Mouse (Mus musculus) kidney, adult 9 months (tissue): ENCODE data around the gene Dhx30.
A peak's percentile ranks its signal among the peaks of the same experiment; 100 is the strongest.
"Not testable (repeated sequence)": the region's sequence is repeated elsewhere in the genome, so short reads cannot be mapped to it uniquely, and the experiment has no call there.

Source experiments
- DNase-seq: peaks from one replicate; pipeline ENCODE4 v3.0.0; 2022

The Dhx30 gene

DNA sequence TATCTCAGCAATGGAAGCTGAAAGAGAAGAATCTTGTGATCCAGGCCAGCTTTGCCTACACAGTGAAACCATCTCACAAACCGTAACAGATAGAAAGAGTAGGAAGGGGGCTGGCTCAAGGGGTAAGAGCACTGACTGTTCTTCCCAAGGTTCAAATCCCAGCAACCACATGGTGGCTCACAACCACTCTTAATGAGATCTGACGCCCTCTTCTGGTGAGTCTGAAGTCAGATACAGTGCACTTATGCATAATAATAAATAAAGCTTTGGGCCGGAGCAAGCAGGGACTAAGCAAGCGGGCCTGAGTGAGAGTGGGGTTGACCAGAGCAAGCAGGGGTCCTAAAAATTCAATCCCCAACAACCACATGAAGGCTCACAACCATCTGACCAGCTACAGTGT lies 24.3 kb downstream of the Dhx30 start:
- no peak for DNase-seq

DNA sequence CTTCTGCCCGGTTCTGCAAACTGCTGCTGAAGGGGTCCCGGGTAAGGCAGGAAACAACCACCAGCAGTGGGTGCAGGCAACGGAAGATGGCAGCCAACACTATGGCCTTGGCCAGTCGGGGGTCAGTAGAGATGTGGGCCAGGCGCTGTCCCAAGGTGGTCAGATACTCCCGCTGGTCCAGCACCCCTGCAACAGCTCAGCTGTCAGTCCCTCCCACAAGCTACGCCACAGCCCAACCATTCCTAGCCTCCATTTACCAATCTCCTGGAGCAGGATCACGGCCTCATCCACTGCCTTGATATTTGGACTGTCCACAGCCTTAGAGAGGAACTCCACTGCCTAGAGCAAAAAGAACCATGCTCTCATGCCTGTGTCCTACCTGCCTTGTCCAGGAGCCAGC lies 31.9 kb downstream of the Dhx30 start:
- no peak for DNase-seq

DNA sequence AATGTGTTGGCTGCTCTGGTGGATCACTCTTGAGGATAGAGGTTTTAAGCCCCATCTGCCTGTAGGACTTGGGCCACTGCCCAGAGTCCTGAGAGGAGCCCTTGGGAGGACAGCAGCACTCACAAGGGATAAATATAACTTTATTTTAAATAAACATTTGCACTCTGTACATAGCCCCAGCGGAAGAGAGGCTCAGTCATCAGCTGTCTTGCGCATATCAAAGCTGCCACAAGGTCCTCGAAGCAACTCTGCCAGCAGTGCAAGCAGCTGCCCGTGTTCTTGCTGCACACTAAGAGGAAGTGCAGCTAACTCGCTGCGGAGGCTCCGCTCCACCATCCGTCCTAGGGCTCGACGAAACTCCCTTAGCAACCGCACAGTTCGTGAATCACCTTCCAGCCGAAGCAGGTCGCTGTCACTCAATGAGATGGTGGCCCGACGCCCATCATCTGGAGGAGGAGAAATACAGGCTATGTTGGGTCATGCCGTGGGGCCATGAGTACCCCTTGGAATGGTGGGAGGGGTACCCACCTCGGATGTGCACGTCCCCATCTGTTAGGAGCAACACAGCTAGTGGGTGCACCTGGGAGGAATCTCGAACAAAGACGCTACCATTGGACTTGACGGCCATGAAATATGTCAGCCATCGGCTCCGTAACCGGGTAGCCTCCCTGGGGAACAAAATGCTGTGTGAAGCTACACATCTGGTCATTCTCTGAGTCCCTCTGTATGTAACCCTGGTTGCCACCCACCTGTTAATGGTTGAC lies 33.2 kb downstream of the Dhx30 start:
- no peak for DNase-seq

DNA sequence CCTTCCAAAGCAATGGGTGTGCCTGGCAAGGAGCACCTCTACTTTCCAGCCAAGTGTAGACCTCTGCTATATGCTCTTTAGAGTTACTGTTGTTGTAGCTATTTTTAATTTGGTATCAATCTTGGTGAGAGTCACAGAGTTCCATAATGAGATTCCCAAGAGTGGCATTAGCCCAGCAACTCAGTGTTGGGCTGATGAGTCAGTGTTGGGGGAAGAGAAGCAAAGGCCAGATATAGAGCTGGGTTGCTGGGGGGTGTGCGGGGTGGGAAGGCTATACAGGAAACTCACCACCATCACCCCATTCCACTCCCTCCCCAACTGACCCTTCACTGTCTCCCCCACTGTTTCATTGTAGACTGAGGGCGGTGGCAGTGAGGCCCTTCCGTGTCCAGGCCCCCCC lies 36.6 kb downstream of the Dhx30 start:
- no peak for DNase-seq

DNA sequence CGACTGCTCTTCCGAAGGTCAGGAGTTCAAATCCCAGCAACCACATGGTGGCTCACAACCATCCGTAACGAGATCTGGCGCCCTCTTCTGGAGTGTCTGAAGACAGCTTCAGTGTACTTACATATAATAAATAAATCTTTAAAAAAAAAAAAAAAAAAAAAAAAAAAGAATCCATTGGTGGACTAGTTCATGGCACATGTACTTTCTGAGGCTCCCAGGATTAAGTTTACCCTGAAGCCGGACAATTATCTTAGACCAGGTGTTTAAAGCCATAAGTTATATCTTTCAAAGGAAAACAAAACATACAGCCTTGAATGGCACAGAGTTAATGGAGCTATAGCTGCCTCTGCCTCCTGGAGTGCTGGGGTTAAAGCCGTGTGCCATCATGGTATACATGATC lies 41.2 kb downstream of the Dhx30 start:
- not testable (repeated sequence) for DNase-seq

DNA sequence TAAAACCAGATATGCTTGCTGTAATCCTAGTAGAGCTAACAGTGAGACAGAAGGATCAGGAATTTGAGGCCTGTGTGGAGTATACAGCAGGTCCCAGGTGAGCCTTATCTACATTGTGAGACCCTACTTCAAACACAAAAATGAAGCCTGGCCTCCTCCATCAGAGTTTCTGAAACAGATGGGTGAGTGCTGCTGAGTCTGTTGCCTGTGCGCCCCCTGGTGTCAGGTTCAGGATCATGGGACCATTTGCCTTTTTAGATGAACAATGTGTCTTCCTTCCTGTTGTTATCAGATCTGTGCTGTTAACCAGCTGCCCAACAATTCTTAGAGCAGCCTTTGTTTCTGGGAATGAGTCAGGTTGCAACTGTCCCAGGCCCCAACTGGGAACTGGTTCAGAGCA lies 45.8 kb downstream of the Dhx30 start:
- peak; percentile 81 for DNase-seq

DNA sequence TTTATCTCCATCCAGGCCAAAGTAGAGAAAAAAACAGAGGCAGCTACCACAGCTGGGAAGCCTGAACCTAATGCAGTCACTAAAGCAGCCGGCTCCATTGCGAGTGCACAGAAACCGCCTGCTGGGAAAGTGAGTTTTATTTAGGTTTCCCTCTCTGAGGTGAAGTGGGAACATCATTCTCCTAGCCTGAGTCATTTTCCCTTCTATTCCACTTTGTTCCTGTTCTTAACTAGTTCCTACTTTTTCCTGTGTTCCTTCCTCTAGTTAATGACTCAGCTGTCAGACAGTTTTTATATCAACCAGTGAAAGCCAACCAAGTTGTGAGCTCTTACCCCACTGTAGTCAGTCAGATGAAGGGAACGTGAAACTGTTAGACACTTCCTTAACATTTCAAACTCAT lies 46.6 kb downstream of the Dhx30 start:
- DNase-seq = no peak

DNA sequence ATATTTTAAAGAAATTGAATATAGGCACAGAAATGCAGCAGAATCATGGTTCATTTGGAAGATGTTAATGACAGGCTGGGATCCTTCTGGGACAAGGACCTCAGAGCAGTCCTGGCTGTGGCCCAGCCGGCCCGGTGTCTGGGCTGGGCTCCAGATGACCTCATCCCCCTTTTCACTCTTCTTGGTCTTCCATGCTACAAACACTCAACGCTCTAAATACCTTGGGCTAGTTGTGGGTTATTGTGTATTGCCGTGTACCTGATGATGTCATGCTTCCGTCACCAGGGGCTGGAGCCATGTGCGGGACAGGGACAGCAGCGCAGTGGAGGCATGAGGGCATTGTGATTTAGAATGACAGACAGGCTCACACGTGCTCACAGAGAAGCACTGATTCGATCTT lies 47.3 kb downstream of the Dhx30 start:
- peak; percentile 40 for DNase-seq

DNA sequence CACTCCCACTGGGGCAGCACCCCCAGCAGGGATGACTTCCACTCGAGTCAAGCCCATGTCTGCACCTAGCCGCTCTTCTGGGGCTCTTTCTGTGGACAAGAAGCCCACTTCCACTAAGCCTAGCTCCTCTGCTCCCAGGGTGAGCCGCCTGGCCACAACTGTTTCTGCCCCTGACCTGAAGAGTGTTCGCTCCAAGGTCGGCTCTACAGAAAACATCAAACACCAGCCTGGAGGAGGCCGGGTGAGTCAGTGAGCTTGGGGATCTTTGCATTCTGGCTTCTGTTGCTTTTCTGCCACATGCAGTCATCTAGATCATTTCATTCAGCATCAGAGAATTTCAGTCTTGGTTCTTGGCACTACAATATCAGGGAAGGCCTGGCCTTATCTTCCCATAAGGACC lies 48.9 kb downstream of the Dhx30 start:
- DNase-seq = no peak

DNA sequence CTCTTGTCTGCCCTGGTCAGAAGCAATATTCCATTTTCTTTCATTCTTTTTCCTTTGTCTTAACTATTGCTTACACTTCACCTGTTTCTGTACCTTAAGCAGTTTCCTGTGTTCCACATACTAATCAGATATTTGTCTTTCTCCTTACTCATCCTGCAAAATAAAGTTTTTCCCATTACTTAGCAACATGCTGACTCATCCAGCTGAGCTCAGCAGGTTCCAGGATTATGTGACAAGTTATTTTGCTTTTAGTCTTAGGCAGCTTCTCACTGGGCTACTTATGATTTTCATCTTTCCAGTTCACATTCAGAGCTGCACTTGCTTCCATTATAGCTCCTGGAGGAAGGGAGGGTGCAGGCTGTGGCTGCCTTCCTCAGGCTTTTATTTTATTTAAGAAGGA lies 53.0 kb downstream of the Dhx30 start:
- DNase-seq = no peak

DNA sequence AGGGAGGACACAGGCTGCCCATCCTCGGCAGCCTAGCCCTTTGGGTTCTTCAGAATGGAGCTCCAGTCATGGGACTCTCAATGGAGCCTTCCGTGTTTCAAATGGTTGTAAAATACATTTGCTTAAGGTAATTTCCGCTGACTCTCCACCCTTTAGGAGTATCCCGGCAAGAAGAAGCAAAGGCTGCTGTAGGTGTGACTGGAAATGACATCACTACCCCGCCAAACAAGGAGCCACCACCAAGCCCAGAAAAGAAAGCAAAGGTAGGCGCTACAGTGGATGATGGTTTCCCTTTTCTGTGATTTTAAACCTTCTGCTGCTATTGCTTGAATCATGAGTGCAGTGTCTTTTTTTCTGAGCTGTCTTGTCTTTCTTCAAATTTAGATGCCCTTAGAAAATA lies 54.8 kb downstream of the Dhx30 start:
- DNase-seq = no peak

DNA sequence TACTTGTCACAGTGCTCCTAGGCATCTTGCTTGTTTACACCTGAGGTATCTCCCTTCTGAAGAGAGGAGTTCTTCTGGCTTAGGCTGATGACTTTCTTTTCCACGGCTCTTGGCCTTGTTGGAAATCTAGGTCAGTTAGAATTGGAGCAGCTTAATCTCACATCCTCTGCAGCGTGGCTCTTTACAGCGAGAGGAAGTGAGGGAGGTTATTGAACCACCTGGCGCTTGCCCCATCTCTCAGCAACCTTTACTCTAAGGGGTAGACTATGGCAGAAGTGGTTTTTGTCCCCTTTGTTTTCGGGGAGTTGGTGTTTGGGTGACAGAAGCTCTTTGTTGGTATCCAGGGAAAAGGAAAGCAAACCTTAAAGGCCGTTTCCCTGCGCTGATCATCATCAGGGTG lies 55.2 kb downstream of the Dhx30 start:
- DNase-seq = no peak

DNA sequence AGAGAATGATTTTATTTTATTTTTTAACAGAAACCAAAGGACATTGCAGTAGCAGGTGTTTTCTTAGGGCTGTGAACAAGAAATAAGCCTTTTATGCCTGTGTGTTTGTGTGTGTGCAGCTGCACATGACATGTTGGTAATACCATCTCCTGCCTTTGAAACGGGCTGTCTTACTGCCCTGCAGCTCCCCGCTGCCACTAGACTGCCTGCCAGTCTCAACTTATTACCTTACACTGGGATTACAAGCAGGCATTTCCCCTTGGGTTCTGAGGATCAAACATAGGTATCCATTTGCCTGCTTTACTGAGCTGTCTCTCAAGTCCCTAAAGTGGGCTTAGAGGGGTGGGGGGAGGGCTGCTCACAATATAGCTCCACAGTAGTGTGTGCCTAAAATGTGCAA lies 56.9 kb downstream of the Dhx30 start:
- DNase-seq = no peak

DNA sequence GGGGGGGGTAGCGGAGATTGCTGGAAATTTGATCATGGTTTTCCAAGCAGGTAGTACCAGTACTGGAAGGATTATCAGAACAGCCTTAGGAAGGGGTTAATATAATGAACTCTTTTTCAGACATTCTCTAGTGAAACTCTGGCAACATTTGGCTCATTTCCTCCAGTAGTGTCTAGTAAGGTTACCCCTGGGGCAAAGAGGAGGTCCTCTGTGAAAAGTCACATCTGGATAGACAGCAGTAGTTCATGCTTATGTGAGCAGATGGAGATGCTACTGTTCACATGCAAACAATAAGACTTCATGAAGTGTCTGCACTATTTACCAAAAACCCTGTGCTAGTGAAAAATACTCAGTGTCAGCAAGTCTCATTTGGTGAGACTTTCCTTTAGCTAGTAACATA lies 60.4 kb downstream of the Dhx30 start:
- DNase-seq = no peak

DNA sequence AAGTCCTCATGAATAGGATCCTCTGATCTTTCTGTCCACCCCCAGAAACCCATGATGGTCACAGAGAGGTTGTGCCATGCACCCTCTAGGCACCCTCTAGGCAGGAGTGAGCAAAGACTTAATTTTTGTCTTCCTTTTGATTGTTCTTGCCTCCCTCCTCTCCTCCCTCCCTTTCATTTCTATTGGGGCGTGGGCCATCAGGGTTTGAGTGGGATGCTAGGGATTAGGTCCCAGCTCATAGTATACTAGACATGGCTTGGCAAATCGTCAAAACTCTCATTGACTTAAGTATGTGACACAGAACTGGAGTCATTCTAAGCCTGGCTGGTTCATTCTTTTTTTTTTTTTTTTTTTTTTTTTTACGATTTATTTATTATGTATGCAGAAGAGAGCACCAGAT lies 62.8 kb downstream of the Dhx30 start:
- DNase-seq = no peak

DNA sequence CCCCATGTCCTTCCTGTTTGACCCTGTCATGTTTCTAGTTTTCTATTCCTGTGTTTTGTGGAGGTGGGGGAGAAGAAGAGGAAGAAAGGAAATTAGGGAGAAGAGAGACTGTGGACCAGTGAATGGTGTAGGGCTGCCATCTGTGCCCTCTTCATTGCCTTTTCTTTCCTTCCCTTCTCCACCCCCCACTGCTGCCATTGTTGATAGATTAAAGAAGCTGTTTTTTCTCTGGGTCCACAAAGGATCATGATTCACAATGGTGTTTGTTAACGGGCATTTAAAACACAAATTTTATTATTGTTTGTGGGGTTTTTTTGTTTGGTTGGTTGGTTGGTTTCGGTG lies 63.6 kb downstream of the Dhx30 start:
- DNase-seq = no peak

DNA sequence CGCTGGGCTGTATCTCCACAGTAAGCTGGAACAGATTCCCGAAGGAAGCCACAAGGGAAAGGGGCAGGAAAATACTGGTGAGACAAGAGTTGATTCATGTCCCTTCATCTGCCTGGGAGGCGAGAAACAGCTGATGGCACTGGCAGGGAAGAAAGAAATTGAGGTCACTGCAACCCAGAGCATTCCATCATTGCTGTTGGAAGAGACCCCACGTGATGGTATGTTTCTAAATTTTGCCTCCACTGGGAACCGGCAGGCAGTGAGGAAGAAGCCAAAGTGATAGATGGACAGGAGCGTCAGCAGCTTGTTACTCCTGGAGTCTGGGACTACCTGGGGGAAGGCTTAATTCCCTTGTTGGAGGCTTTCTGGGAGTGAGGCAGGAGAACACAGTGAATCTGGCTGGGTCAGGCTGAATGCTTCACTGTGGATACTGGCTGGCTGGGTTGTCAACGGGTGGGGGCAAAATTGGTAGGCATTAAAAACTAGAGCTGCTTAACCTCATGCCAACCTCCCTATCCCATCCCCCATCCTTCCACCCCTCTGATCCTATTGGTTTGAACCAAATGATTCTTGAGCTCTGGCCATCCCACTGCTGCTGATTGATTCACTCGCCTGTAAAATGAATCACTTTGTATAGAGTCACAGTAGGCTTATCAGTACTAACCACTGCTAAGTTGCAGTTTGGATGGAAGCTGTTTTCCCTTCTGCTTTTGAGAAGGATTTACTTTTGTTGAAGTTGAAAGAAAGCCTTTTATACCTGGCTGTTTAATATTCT lies 64.1 kb downstream of the Dhx30 start:
- DNase-seq = no peak

DNA sequence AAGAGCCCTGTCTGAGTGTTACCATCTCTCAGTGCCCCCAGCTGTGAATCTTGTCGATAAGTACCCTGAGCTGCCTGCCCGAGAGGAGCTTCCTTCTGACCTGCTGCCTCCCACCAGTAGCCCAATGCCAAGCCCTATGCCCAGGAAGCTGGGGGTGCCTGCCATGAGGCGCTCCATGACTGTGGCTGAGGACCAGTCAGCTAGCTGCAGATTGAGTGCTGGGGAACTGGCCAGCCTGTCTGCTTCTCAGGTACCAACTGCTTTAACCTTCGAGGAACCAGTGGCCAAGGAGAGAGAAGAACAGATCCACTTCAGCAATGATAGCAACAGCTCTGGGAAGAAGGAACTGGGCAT lies 64.7 kb downstream of the Dhx30 start:
- no peak for DNase-seq

DNA sequence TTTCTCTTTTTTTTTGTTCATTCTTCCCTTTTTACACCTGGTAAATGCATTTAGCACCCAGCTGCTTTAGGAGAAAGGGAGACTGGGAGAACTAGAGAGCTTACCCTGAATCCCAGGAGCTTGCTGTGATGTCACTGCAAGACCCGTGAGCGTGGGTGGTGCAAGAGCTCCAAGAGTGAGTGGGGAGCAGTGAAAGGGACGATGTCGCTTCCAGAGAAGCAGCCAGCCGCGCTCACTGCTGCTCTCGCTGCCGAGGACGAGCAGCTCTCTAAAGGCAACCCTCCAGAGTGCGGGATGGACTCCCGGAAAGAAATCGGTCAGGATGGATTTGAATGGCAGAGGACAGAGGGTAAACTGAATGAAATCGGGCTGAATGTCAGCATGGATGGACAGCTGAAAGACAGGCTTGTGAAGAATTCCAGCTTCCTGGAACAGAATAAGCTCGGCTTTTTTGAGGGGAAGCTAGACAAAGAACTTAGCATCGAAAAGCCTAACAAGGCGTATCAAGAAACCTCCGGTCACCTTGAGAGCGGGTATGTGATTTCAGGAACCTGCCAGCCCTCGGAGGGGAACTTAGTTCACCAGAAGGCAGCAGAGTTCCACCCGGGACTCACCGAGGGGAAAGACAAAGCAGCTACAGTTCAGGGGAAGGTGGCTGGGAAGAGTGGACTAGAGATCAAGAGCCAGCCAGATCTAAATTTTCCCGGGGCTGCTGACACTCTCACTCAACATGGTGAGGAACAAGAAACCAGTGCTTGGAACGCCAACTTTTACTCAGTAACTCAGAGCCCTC lies 65.6 kb downstream of the Dhx30 start:
- no peak for DNase-seq

DNA sequence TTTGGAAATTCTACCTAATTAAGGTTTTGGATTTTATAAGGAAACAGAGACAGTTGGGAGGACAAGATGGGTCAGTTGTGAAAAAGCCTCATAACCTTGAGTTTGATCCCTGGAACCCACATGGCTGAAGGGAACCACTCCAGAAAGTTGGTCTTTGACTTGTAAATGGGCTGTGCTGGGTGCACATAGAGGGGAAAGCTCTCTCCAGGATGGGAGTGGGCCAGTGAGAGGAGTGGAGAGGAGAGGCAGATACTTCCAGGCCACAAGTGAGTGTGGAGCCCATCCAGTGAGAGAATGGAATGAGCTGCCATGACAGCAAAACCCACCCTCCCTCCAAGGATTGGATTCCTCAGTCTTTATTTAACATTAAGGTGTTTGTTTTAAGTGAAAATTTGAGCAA lies 66.4 kb downstream of the Dhx30 start:
- DNase-seq = no peak

DNA sequence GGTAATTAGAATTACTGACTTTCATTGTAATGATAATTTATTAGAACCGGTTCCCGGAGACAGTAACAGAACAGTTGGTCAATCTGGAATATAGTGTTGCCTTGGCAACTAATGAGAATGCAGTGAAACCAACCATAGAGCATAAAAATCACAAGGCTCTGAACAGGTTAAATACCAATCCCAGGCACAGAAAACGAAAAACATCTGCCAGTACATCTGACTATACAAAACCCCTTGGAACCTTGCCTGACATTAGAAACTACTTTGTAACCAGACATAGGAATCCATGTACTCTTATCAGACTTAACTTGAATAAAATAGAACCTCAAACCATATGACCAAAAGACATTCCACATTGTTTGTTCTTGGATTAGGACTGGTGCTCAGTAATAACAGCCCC lies 69.8 kb downstream of the Dhx30 start:
- no peak for DNase-seq

DNA sequence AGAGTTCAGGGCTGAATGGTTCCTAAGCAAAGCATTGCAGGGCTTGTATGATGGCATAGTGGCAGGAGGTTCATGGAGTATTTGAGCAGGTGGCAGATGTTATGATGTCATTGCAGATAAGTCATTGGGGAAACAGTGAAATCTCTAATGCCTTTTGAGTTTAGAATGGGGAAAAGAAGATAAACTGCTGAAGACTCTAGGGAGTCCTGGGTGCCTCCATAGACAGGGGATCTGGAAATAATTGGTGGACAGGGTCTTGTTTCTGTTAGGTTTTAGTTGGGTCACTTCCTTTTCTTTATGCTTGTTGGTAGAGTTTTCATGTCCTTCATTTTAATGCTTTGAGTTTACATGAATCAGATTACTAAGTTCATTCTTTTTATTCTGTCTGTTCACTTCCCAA lies 70.4 kb downstream of the Dhx30 start:
- DNase-seq = no peak

DNA sequence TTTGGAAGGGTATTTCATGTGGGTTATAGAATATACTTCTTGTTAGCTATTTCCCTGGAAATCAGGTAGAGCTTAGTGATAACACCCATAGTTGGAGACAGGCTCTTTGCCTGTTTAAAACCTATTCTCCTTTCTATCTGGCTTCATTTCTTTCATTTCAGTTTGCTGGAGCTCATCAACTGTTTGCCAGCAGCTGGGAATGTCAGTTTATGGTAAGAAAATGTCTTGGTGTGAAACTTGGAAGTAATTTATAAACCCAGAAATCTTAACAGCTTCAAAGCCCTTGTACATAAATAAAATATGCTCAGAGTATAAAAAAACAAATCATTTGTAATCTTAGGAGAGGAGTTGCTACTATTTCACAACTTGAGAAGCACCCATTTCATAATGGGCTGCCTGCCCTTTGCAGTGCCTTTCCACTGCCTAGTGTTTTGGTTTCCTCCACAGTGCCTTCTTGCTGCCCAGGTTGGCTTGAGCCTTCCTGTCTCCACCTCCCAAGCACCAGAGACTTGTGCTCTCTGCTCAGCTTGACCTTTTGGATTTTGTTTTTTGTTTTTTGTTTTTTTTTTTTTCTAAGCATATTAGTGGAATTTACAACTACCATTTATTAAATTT lies 71.8 kb downstream of the Dhx30 start:
- DNase-seq = no peak

DNA sequence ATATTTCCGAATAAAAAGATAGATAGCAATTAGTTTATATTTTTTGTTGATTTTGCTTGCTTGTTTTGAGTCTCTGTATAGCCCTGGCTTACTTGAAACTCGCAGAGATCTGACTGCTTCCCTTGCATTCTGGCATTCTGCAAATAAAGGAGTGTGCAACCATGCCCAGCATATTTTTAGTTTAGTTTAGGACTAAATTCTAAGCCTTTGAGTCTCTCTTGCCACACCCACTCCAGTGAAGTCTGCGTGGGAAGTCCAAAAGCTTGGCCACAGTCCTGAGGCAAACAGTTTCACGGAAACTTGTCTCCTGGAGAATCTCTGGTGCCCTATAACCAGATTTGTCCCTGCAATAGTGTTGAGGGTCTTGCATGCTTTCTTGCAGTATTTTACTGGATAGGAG lies 73.3 kb downstream of the Dhx30 start:
- no peak for DNase-seq
